Mouse (Mus musculus) layer of hippocampus, postnatal 14 days (tissue): ENCODE measurements at regions not wholly inside any gene's neighbourhood (a gene's known extent, or its start where the extent isn't known, plus 50 kb on each side); places are given as distances from the start of the nearest gene placed in this dataset.
A peak's percentile ranks its signal among the peaks of the same experiment; 100 is the strongest.

Experiments
- DNase-seq, 2 experiments: peaks; one replicate each; pipeline ENCODE4 v3.0.0; 2021 to 2022; ENCODE audit warnings: low spot score in 2 of 2, mixed read lengths in 1 of 2

GRCm38 (mm10) chr16:69800955-69801598, 62.5 kb downstream of the Speer2 start:
- no peak for DNase-seq

- DNase-seq, result no peak
Measured at GRCm38 (mm10) chr16:69796299-69796698, 67.2 kb downstream of the Speer2 start.

DNA sequence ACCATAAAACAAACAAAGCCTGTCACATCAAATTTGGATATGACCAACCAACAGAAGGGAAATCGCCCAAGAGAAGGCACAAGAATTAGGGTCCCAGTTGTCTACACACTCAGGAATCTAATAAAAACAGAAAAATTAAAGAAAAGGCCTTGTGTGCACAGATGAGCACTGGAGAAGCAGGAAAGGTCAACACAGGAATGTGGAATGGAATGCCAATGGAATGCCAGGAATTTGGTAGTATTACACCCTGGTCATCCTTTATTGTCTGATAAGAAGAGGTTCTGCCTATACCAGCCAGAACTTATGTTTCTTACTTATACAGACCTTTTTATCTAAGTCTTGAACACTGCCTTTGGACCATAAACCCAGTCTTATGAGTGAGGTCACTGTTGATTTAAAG, 72.9 kb downstream of the Speer2 start:
- DNase-seq, result no peak

DNA sequence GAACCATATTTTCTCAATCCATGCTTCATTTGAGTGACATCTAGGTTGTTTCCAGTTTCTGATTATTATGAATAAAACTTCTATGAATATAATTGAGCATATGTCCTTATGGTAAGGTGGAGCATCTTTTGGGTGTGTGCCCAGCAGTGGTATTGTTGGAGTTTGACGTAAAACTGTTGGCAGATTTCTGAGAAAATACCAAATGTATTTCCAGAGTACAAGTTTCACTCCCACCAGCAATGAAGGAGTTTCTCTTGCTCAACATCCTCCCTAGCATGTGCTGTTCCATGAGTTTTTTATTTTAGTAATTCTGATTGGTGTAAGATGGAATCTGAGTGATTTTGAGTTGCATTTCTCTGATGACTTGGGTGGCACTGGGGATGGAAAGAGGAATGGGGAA, 92.8 kb downstream of the Speer2 start:
- peak in 1 of 2 experiments; percentile 4 for DNase-seq
